26 mouse cellular contexts compared by ENCODE assay signal in genomic region chr4:40996302-40996701, GRCm38 (mm10). TPM values are rescaled to one million over a fixed set of nuclear protein-coding genes. Genes with fewer than 3 reads are reported as not detected.
"Had no signal": no experiment of that assay in that cellular context is flagged by ENCODE, and none has a peak within 500 bp of the region (broad histone marks: within the 10 kb centered on the region; RNA-seq: fewer than 3 reads in every experiment).

No protein-coding gene starts in this region.

- H3K9ac ChIP-seq: intestine, embryonic 15.5 days; kidney, embryonic 15.5 days; lung, embryonic 15.5 days; midbrain, embryonic 13.5 days; neural tube, embryonic 13.5 days had no signal

- H3K4me3 ChIP-seq: intestine, embryonic 15.5 days; kidney, embryonic 15.5 days; lung, embryonic 15.5 days; midbrain, embryonic 10.5 days; midbrain, embryonic 13.5 days; myocyte; neural tube, embryonic 13.5 days had no signal

- H3K4me1 ChIP-seq: intestine, embryonic 15.5 days; kidney, embryonic 15.5 days; lung, embryonic 15.5 days; midbrain, embryonic 10.5 days; midbrain, embryonic 13.5 days; neural tube, embryonic 13.5 days had no signal

- H3K9me3 ChIP-seq: intestine, embryonic 15.5 days; kidney, embryonic 15.5 days; lung, embryonic 15.5 days; midbrain, embryonic 10.5 days; midbrain, embryonic 13.5 days; neural tube, embryonic 13.5 days had no signal

- H3K27ac ChIP-seq: intestine, embryonic 15.5 days; kidney, embryonic 15.5 days; lung, embryonic 15.5 days; midbrain, embryonic 10.5 days; midbrain, embryonic 13.5 days; neural tube, embryonic 13.5 days had no signal

- DNase-seq: kidney, adult 11 months; kidney, adult 8-10 months; kidney, postnatal 10 days; kidney, postnatal 36 days; lung, adult 18-20 months; lung, postnatal 10 days; lung, postnatal 4 days; right cerebral cortex, adult 18-20 months; right cerebral cortex, postnatal 14 days; right cerebral cortex, postnatal 4 days; thymus, adult 18-20 months; thymus, postnatal 36 days had no signal

- H3K4me2 ChIP-seq: intestine, embryonic 15.5 days; kidney, embryonic 15.5 days; lung, embryonic 15.5 days; midbrain, embryonic 13.5 days; neural tube, embryonic 13.5 days had no signal

- H3K27me3 ChIP-seq: intestine, embryonic 15.5 days; kidney, embryonic 15.5 days; lung, embryonic 15.5 days; midbrain, embryonic 13.5 days; neural tube, embryonic 13.5 days had no signal

- ATAC-seq: intestine, embryonic 15.5 days; midbrain, embryonic 13.5 days; midbrain, embryonic 16.5 days had no signal

RNA-seq across cellular contexts. Expression of gene Aqp7, which starts 51.6 kb away (rescaled TPM):
- total RNA-seq: layer of hippocampus, adult 8-10 months; left cerebral cortex, postnatal 25 days; megakaryocyte, adult 5-6 weeks; monocyte, adult 5-6 weeks; neutrophil, adult 5-6 weeks had no signal
- polyA plus RNA-seq: limb, embryonic 11.5 days; lung, embryonic 15.5 days; midbrain, embryonic 13.5 days; midbrain, embryonic 16.5 days; myocyte; neural tube, embryonic 13.5 days had no signal
